Mouse (Mus musculus) lung, postnatal 0 days (tissue): ENCODE results near the gene Chp2. TPM values are rescaled to one million over a fixed set of nuclear protein-coding genes. Genes with fewer than 3 reads are reported as not detected.
A peak's percentile ranks its signal among the peaks of the same experiment; 100 is the strongest.
"Not testable (repeated sequence)": the region's sequence is repeated elsewhere in the genome, so short reads cannot be mapped to it uniquely, and the experiment has no call there.

Experiments
- ATAC-seq: fragments of 200-750 bp; cut with Nextera tagmentation; 2 replicates; pipeline ENCODE4 v1.8.0; 2017; ENCODE audit warnings: moderate library complexity
- DNase-seq: peaks from one replicate; pipeline ENCODE4 v3.0.0-alpha.2; 2016; ENCODE audit warnings: low spot score
- H3K27ac ChIP-seq: fragments of 300-500 bp; sonication (generic); 2 replicates; pipeline ENCODE4 v1.5.1; 2014; ENCODE audit warnings: antibody characterized with exemption, mild to moderate bottlenecking, low read length, mixed read lengths
- H3K27me3 ChIP-seq: fragments of 300-500 bp; sonication (generic); replicated peaks from 2 replicates; pipeline ENCODE4 v1.6.1; 2014; ENCODE audit warnings: low read length, mixed read lengths; ENCODE audit not compliant: insufficient read depth
- H3K36me3 ChIP-seq: fragments of 300-500 bp; sonication (generic); 2 replicates; pipeline ENCODE4 v1.6.1; 2014; ENCODE audit warnings: low read length, mixed read lengths; ENCODE audit not compliant: insufficient read depth
- H3K4me1 ChIP-seq: fragments of 300-500 bp; sonication (generic); 2 replicates; pipeline ENCODE4 v1.6.1; 2014; ENCODE audit warnings: antibody characterized with exemption, low read depth, low read length, mixed read lengths; ENCODE audit not compliant: insufficient read depth
- H3K4me2 ChIP-seq: fragments of 300-500 bp; sonication (generic); replicated peaks from 2 replicates; pipeline ENCODE4 v1.6.1; 2014; ENCODE audit warnings: low read depth, mild to moderate bottlenecking, low read length, moderate library complexity, mixed read lengths
- H3K4me3 ChIP-seq: fragments of 300-500 bp; sonication (generic); 2 replicates; pipeline ENCODE4 v1.5.1; 2014; ENCODE audit warnings: low read depth, low read length
- H3K9ac ChIP-seq: fragments of 300-500 bp; sonication (generic); replicated peaks from 2 replicates; pipeline ENCODE4 v1.6.1; 2014; ENCODE audit warnings: low read depth, mild to moderate bottlenecking
- H3K9me3 ChIP-seq: fragments of 300-500 bp; sonication (generic); 2 replicates; pipeline ENCODE4 v1.6.1; 2016; ENCODE audit warnings: low read length, mixed read lengths
- CTCF ChIP-seq: IDR thresholded peaks from 2 replicates; pipeline ENCODE4 v1.5.1; 2016; ENCODE audit warnings: antibody characterized with exemption, mild to moderate bottlenecking
- EP300 ChIP-seq: IDR thresholded peaks from 2 replicates; pipeline ENCODE4 v1.6.1; 2016; ENCODE audit warnings: antibody characterized with exemption, mild to moderate bottlenecking, control low read depth
- WGBS: fragments of 180-500 bp; shearing (Covaris S2); extraction: QIAGEN DNeasy Blood & Tissue Kit; methylation state at CpG from one replicate; pipeline ENCODE4 v1.1.7; 2014; 5-methylcytosine and 5-hydroxymethylcytosine counted together
- polyA plus RNA-seq: library from polyadenylated mRNA; unstranded; fragments of >200 nt; fragmentation: Nextera tagmentation; extraction: Ambion mirVana; gene quantifications from 2 replicates; pipeline ENCODE4 v1.2.1, GENCODE M21; 2015

Chp2 gene
- polyA plus RNA-seq, 1 experiment from 2014 or later: 2.0 TPM

- no peak for DNase-seq
These were observed 11.6 kb downstream of the Chp2 start for GRCm38 (mm10) chr7:122230866-122231265.

GRCm38 (mm10) chr7:122238939-122239338 is 19.6 kb downstream of the Chp2 start:
- 85% methylated on average over 2 of the region's 2 CpGs for WGBS
- Histone ChIP-seq H3K27me3 (no peaks in the 10 kb centered on the region), H3K4me2 (no peak overlapping the region), H3K4me3 (no peak overlapping the region), H3K9ac (no peak overlapping the region), H3K36me3 (no peaks in the 10 kb centered on the region), H3K9me3 (no peaks in the 10 kb centered on the region), H3K4me1 (no peaks in the 10 kb centered on the region), H3K27ac (no peak overlapping the region)
- TF ChIP-seq EP300 (no peak), CTCF (no peak)
- ATAC-seq (no peak), DNase-seq (no peak)

More at GRCm38 (mm10) chr7:122230866-122231265, 11.6 kb downstream of the Chp2 start:
- Histone ChIP-seq H3K27ac (no peak overlapping the region), H3K4me2 (no peak overlapping the region), H3K36me3 (no peaks in the 10 kb centered on the region), H3K9ac (no peak overlapping the region), H3K4me3 (no peak overlapping the region), H3K9me3 (no peaks in the 10 kb centered on the region), H3K4me1 (no peaks in the 10 kb centered on the region), H3K27me3 (no peaks in the 10 kb centered on the region)
- ATAC-seq: no peak
- WGBS: 65% methylated on average over 4 of the region's 4 CpGs
- no peak for TF ChIP-seq CTCF
- TF ChIP-seq EP300: no peak

GRCm38 (mm10) chr7:122240413-122241119 is 21.3 kb downstream of the Chp2 start:
- no peak for ATAC-seq
- 66% methylated on average over 6 of the region's 6 CpGs for WGBS

GRCm38 (mm10) chr7:122242260-122242659 is 23.0 kb downstream of the Chp2 start:
- no peak overlapping the region for H3K27ac ChIP-seq
- TF ChIP-seq EP300: no peak
- TF ChIP-seq CTCF: peak; percentile 82
- no peaks in the 10 kb centered on the region for H3K9me3 ChIP-seq
- no peak overlapping the region for H3K9ac ChIP-seq
- WGBS: 41% methylated on average over 1 of the region's 1 CpGs
- no peaks in the 10 kb centered on the region for H3K36me3 ChIP-seq
- ATAC-seq: no peak
- DNase-seq: peak; percentile 44
- no peaks in the 10 kb centered on the region for H3K4me1 ChIP-seq
- no peak overlapping the region for H3K4me2 ChIP-seq
- no peak overlapping the region for H3K4me3 ChIP-seq
- H3K27me3 ChIP-seq: no peaks in the 10 kb centered on the region

More at GRCm38 (mm10) chr7:122240413-122241119, 21.3 kb downstream of the Chp2 start:
- H3K27ac ChIP-seq: no peak overlapping the region
- H3K9ac ChIP-seq: no peak overlapping the region
- DNase-seq: no peak
- H3K4me2 ChIP-seq: no peak overlapping the region
- no peak for TF ChIP-seq CTCF
- no peak for TF ChIP-seq EP300
- no peaks in the 10 kb centered on the region for H3K27me3 ChIP-seq
- H3K36me3 ChIP-seq: no peaks in the 10 kb centered on the region
- no peaks in the 10 kb centered on the region for H3K9me3 ChIP-seq
- H3K4me3 ChIP-seq: no peak overlapping the region
- H3K4me1 ChIP-seq: no peaks in the 10 kb centered on the region

GRCm38 (mm10) chr7:122242744-122243143 is 23.4 kb downstream of the Chp2 start:
- H3K4me1 ChIP-seq, H3K4me3 ChIP-seq, H3K4me2 ChIP-seq, H3K36me3 ChIP-seq, ATAC-seq, H3K27me3 ChIP-seq, H3K9ac ChIP-seq, DNase-seq, H3K9me3 ChIP-seq, H3K27ac ChIP-seq: not testable (repeated sequence)

GRCm38 (mm10) chr7:122244166-122244565 is 24.9 kb downstream of the Chp2 start:
- Histone ChIP-seq H3K9me3 (no peaks in the 10 kb centered on the region), H3K27me3 (no peaks in the 10 kb centered on the region), H3K27ac (no peak overlapping the region), H3K4me1 (no peaks in the 10 kb centered on the region), H3K4me3 (no peak overlapping the region), H3K36me3 (no peaks in the 10 kb centered on the region), H3K9ac (no peak overlapping the region), H3K4me2 (no peak overlapping the region)
- 49% methylated on average over 7 of the region's 7 CpGs for WGBS
- TF ChIP-seq CTCF (no peak), EP300 (no peak)
- ATAC-seq (no peak), DNase-seq (no peak)

GRCm38 (mm10) chr7:122244584-122244983 is 25.3 kb downstream of the Chp2 start:
- TF ChIP-seq CTCF: no peak
- Histone ChIP-seq H3K27me3 (no peaks in the 10 kb centered on the region), H3K27ac (no peak overlapping the region), H3K4me3 (no peak overlapping the region), H3K9me3 (no peaks in the 10 kb centered on the region), H3K36me3 (no peaks in the 10 kb centered on the region), H3K4me1 (no peaks in the 10 kb centered on the region), H3K4me2 (no peak overlapping the region), H3K9ac (no peak overlapping the region)
- DNase-seq (no peak), ATAC-seq (no peak)
- 72% methylated on average over 8 of the region's 8 CpGs for WGBS
